Mouse (Mus musculus): ENCODE measurements around the gene Ccnd2. TPM values are rescaled to one million over a fixed set of nuclear protein-coding genes. Genes with fewer than 3 reads are reported as not detected.
A peak's percentile ranks its signal among the peaks of the same experiment; 100 is the strongest.

Ccnd2 gene
- total and polyA plus RNA-seq, 2 experiments from 2014 or later: 44.1 to 467 TPM

- WGBS: 16% methylated on average over 10 of the region's 10 CpGs
- DNase-seq: peak; percentile 91
- Histone ChIP-seq H3K4me2 (ENCODE audit: low read depth) (peak overlapping the region; percentile 41), H3K4me3 (ENCODE audit: low read depth, low read length) (peak overlapping the region; percentile 16; the same call in 1 of the 2 replicates), H3K27me3 (ENCODE audit: insufficient read depth, low read length) (no peaks in the 10 kb centered on the region), H3K4me1 (ENCODE audit: insufficient read depth) (no peaks in the 10 kb centered on the region), H3K9me3 (ENCODE audit: low read length) (no peaks in the 10 kb centered on the region), H3K9ac (peak overlapping the region; percentile 26; the same call in 1 of the 2 replicates), H3K27ac (ENCODE audit: low read depth, low read length) (peak overlapping the region; percentile 22; the same call in 1 of the 2 replicates), H3K36me3 (ENCODE audit: insufficient read depth) (peaks cover 7% of the 10 kb centered on the region; the same call in 1 of the 2 replicates)
- ATAC-seq: peak; percentile 84
- peak; percentile 78 for TF ChIP-seq CTCF (IDR thresholded peaks at IDR 0.05; ENCODE audit: low read depth)
Observed at GRCm38 (mm10) chr6:127142154-127143123, 9.6 kb downstream of the Ccnd2 start.

- Histone ChIP-seq H3K36me3 (ENCODE audit: insufficient read depth) (peaks cover 11% of the 10 kb centered on the region; the same call in 1 of the 2 replicates), H3K9ac (no peak overlapping the region), H3K4me2 (ENCODE audit: low read depth) (no peak overlapping the region), H3K4me3 (ENCODE audit: low read depth, low read length) (no peak overlapping the region), H3K27ac (ENCODE audit: low read depth, low read length) (no peak overlapping the region), H3K9me3 (ENCODE audit: low read length) (no peaks in the 10 kb centered on the region), H3K4me1 (ENCODE audit: insufficient read depth) (peaks cover 4% of the 10 kb centered on the region; the same call in 1 of the 2 replicates), H3K27me3 (ENCODE audit: insufficient read depth, low read length) (no peaks in the 10 kb centered on the region)
- WGBS: 93% methylated on average over 11 of the region's 11 CpGs
- DNase-seq (no peak), ATAC-seq (no peak)
- TF ChIP-seq CTCF (IDR thresholded peaks at IDR 0.05; ENCODE audit: low read depth): no peak
Observed at GRCm38 (mm10) chr6:127138962-127139361, 13.0 kb downstream of the Ccnd2 start.

- H3K27ac ChIP-seq (ENCODE audit: low read depth, low read length): no peak overlapping the region
- H3K4me3 ChIP-seq (ENCODE audit: low read depth, low read length): peak overlapping the region; percentile 23
- DNase-seq (peak; percentile 65), ATAC-seq (peak; percentile 84)
- H3K36me3 ChIP-seq (ENCODE audit: insufficient read depth): peaks cover 4% of the 10 kb centered on the region; the same call in 1 of the 2 replicates
- peaks cover 10% of the 10 kb centered on the region; the same call in 1 of the 2 replicates for H3K4me1 ChIP-seq (ENCODE audit: insufficient read depth)
- peak overlapping the region; percentile 50 for H3K4me2 ChIP-seq (ENCODE audit: low read depth)
- 16% methylated on average over 15 of the region's 16 CpGs for WGBS
- H3K27me3 ChIP-seq (ENCODE audit: insufficient read depth, low read length): no peaks in the 10 kb centered on the region
- H3K9ac ChIP-seq: peak overlapping the region; percentile 28; the same call in 1 of the 2 replicates
- TF ChIP-seq CTCF (IDR thresholded peaks at IDR 0.05; ENCODE audit: low read depth): no peak
- no peaks in the 10 kb centered on the region for H3K9me3 ChIP-seq (ENCODE audit: low read length)
Observed at GRCm38 (mm10) chr6:127133433-127134245, 18.4 kb downstream of the Ccnd2 start.

- H3K9me3 ChIP-seq (ENCODE audit: low read length): no peaks in the 10 kb centered on the region
- H3K36me3 ChIP-seq (ENCODE audit: insufficient read depth): peaks cover 4% of the 10 kb centered on the region; the same call in 1 of the 2 replicates
- DNase-seq (no peak), ATAC-seq (no peak)
- H3K27me3 ChIP-seq (ENCODE audit: insufficient read depth, low read length): no peaks in the 10 kb centered on the region
- H3K4me2 ChIP-seq (ENCODE audit: low read depth): no peak overlapping the region
- H3K27ac ChIP-seq (ENCODE audit: low read depth, low read length): no peak overlapping the region
- WGBS: 54% methylated on average over 3 of the region's 3 CpGs
- H3K9ac ChIP-seq: no peak overlapping the region
- no peak overlapping the region for H3K4me3 ChIP-seq (ENCODE audit: low read depth, low read length)
- peaks cover 10% of the 10 kb centered on the region; the same call in 1 of the 2 replicates for H3K4me1 ChIP-seq (ENCODE audit: insufficient read depth)
- TF ChIP-seq CTCF (IDR thresholded peaks at IDR 0.05; ENCODE audit: low read depth): no peak
Observed at GRCm38 (mm10) chr6:127132719-127133118, 19.3 kb downstream of the Ccnd2 start.

- Histone ChIP-seq H3K27ac (ENCODE audit: low read depth, low read length) (no peak overlapping the region), H3K4me1 (ENCODE audit: insufficient read depth) (peaks cover 10% of the 10 kb centered on the region; the same call in 1 of the 2 replicates), H3K27me3 (ENCODE audit: insufficient read depth, low read length) (no peaks in the 10 kb centered on the region), H3K9me3 (ENCODE audit: low read length) (no peaks in the 10 kb centered on the region), H3K4me3 (ENCODE audit: low read depth, low read length) (no peak overlapping the region), H3K36me3 (ENCODE audit: insufficient read depth) (no peaks in the 10 kb centered on the region; the same call in 1 of the 2 replicates), H3K9ac (no peak overlapping the region), H3K4me2 (ENCODE audit: low read depth) (no peak overlapping the region)
- no peak for DNase-seq
- 79% methylated on average over 3 of the region's 3 CpGs for WGBS
- no peak for TF ChIP-seq CTCF (IDR thresholded peaks at IDR 0.05; ENCODE audit: low read depth)
- no peak for ATAC-seq
Observed at GRCm38 (mm10) chr6:127131946-127132345, 20.0 kb downstream of the Ccnd2 start.

- peak overlapping the region; percentile 19 for H3K4me2 ChIP-seq (ENCODE audit: low read depth)
- no peak for TF ChIP-seq CTCF (IDR thresholded peaks at IDR 0.05; ENCODE audit: low read depth)
- no peaks in the 10 kb centered on the region for H3K36me3 ChIP-seq (ENCODE audit: insufficient read depth)
- H3K9me3 ChIP-seq (ENCODE audit: low read length): no peaks in the 10 kb centered on the region
- peak; percentile 60 for DNase-seq
- H3K27ac ChIP-seq (ENCODE audit: low read depth, low read length): peak overlapping the region; percentile 29; the same call in 1 of the 2 replicates
- 28% methylated on average over 13 of the region's 13 CpGs for WGBS
- no peak overlapping the region for H3K4me3 ChIP-seq (ENCODE audit: low read depth, low read length)
- no peaks in the 10 kb centered on the region for H3K27me3 ChIP-seq (ENCODE audit: insufficient read depth, low read length)
- no peak overlapping the region; the same call in 1 of the 2 replicates for H3K9ac ChIP-seq
- peak; percentile 75 for ATAC-seq
- peaks cover 10% of the 10 kb centered on the region; the same call in 1 of the 2 replicates for H3K4me1 ChIP-seq (ENCODE audit: insufficient read depth)
Observed at GRCm38 (mm10) chr6:127130377-127130776, 21.6 kb downstream of the Ccnd2 start.

Measured in forebrain, postnatal 0 days (tissue).